Mouse (Mus musculus): ENCODE measurements around the gene Cst11.
"Not testable (repeated sequence)": the region's sequence is repeated elsewhere in the genome, so short reads cannot be mapped to it uniquely, and the experiment has no call there.

Gene Cst11

DNA sequence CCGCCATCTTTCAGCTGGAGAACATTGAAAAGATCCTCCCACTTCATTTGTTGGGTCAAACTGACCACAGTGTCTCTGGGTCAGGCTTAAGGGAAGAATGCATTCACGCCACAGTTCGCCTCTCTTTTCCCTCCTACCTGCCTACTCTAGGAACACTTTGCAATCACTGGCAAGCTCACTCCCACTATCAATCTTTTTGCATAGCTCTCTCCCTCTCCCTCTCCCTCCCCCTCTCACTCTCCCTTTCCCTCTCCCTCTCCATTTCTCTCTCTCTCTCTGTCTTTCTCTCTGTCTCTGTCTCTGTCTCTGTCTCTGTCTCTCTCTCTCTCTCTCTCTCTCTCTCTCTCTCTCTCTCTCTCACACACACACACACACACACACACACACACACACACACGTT, at the start of gene Cst11:
Gene Cst11 (minus strand): TSS at position 101 of the 400 bp plus-strand sequence.
- not testable (repeated sequence) for DNase-seq (ENCODE audit: low read depth, low spot score)

DNA sequence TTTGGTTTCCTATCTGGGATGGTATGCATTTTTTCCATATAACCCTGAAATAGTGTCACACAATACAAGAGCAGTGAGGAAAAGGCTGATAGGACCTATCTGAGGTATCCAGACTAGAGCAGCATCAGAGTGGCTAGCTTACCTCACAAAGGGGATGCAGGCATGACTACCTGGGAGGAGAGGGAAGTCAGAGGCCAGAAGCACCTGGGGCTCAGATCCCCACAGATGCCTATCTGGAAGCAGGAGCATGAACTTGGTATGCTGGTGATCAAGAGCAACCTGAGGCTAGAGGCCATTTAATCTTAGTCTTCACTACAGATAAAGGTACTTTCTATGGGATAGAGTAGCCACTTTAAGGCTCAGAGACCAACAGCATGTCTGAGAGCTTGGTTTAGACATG, 48.6 kb upstream of the Cst11 start, which contains the start of gene Cst13:
Gene Cst13 (plus strand): TSS at position 173 of the 400 bp plus-strand sequence.
- DNase-seq (ENCODE audit: low read depth, low spot score), result no peak

DNA sequence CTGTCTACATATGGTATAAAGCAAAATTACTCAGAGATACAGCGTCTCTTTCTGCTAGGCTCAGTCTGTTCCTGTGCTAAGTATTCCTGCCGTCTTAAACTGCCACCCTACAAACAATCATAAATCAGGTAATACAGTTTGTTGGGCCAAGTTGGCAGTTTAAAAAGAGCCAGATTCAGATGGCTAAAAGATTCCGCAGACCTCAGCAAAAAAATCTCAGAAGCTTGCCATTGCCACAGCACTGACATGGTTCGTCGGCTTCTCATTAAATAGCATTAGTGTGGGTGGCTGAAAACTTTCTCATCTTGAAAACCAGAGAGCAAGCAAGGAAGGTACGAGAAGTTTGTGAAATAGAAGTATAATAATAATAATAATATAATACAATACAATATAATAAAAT, 35.4 kb upstream of the Cst11 start:
- DNase-seq (ENCODE audit: low read depth, low spot score), result no peak

DNA sequence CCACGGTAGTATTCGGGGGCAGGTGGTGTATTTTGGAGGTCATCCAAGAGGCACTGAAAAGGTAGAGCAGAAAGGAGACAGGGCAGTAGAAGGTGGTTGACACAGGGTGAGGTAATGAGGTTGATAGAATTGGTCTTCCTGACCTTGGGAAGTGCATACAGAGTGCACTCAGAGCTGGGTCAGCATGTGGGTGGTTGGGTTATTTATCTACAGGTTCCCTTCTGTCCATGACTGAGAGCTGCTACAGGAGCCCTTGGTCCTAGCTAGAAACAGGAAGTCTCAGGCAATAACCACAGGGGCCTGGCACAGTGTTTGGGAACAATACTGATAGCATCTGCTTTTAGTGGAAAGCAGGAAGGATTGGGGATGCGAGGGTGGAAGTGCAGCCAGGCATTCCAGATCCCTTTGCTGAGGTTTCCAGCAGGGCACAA, 30.2 kb upstream of the Cst11 start:
- DNase-seq (ENCODE audit: low read depth, low spot score), result no peak

DNA sequence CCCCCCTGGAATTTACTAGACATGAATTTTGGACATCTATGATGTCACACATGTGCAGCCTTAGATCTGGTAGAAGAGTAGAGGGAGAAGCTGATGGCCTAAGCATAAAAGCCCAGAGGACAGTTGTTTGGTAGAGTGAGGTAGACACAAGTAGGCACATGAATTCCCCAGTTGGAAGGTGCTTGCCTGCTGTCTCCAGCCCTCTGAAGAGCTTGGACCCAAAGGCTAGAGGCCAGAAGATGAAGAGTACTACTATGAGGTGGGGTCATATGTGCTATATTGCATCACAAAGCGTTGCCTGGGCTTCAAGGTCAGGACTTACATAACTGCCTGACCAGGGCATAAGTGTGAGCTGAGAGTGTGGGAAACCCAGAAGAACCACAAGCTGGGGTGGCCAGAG, 27.2 kb upstream of the Cst11 start, which contains the start of gene Cst8:
Gene Cst8 (plus strand): TSS at position 301 of the 400 bp plus-strand sequence.
- DNase-seq (ENCODE audit: low read depth, low spot score), result no peak

DNA sequence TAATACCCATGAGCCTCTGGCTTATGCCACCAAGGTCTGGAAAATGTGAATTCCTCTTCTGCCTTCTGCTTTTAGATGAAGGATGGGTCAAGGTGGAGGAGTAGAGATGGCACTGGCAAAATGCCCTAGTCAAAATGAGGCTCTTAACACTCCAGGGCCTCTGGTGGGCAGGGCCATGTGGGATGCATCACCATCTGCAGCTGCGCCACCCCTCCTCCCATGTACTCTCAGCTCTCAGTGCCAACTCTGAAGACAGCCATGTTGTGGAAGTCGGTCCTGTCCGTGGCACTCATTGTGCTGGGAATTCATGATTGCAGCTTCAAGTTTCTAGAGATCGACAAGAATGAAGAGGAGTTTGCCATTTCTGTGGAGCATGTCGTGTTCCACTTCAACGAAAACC, 17.8 kb upstream of the Cst11 start, which contains the start of gene Cst12:
Gene Cst12 (plus strand): TSS at position 220 of the 400 bp plus-strand sequence.
- DNase-seq (ENCODE audit: low read depth, low spot score), result no peak

DNA sequence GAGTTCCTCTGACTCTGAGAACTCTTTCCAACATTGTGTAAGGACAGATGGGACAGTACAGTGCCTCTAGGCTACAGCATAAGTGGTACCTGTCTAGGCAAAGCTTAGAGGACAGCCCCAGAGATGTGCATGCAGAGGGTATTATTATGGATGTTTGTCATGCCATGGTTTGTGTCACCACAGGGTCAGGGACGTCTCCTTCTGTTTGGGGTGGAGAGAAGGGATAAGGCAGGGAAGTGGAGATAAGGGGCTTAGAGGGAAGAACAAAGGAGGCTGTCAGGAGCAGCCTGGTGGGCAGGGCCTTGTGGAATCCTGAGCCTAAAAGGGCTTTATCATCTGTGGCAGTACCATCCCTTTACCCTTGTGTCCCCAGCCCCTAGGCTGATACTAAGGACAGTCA, 10.4 kb upstream of the Cst11 start, which contains the start of gene 8030411F24Rik:
Gene 8030411F24Rik (plus strand): TSS at position 301 of the 400 bp plus-strand sequence.
- no peak for DNase-seq (ENCODE audit: low read depth, low spot score)

DNA sequence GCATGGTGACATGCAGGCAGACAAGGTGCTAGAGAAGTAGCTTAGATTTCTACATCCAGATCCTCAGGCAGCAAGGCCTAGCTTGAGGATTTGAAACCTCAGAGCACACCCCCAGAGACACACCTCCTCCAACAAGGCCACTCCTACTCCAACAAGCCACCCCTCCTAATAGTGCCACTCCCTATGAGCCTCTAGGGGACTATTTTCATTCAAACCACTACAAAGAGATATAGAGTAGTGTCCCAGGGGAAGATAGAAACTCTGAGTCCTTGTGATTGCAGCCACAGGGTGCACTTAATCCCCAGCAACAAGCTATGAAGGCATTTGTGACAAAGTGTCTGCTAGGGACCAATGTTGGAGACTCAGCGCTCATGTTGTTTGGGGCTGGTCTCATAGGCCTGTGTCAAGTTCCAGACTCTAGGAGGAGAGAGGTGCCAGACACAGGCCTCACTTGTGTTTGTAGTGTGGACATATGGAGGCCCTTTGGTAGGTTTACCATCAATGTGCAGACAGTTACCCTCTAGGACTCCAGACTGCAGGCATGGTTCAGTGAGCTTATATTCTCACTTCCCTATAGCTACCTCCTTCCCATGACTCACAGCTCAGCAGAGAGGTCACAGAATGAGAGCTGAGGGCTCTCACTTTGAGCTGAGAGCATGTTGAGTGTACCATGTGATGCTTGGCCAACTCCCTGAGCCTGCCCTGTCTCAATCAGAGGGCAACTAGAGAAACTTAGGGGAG, 7.5 kb downstream of the Cst11 start:
- DNase-seq (ENCODE audit: low read depth, low spot score), result no peak

DNA sequence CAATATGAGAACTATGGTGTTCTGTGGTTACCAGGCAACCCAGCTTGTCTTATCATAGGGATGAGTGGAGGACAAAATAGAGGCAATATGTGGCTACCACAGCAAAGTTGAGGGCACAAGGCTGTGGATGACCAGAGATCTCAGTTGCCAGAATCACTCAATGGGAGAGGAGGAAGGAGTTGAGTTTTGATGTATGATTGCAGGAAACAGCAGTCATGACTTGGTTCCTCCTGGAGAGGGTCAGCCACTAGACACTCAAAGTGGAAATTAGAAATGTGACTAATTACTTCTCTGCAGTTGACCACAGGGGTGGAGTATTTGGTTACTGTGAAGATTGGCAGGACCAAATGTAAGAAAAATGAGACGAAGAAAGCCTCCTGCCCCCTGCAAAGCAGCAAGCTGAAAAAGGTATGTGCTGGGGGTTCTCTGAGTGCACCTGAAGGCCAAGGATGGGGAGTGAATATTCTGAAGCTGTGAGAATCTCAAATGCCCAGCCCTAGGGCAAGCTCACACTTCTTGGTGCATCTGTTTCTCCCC, 16.9 kb downstream of the Cst11 start:
- no peak for DNase-seq (ENCODE audit: low read depth, low spot score)

DNA sequence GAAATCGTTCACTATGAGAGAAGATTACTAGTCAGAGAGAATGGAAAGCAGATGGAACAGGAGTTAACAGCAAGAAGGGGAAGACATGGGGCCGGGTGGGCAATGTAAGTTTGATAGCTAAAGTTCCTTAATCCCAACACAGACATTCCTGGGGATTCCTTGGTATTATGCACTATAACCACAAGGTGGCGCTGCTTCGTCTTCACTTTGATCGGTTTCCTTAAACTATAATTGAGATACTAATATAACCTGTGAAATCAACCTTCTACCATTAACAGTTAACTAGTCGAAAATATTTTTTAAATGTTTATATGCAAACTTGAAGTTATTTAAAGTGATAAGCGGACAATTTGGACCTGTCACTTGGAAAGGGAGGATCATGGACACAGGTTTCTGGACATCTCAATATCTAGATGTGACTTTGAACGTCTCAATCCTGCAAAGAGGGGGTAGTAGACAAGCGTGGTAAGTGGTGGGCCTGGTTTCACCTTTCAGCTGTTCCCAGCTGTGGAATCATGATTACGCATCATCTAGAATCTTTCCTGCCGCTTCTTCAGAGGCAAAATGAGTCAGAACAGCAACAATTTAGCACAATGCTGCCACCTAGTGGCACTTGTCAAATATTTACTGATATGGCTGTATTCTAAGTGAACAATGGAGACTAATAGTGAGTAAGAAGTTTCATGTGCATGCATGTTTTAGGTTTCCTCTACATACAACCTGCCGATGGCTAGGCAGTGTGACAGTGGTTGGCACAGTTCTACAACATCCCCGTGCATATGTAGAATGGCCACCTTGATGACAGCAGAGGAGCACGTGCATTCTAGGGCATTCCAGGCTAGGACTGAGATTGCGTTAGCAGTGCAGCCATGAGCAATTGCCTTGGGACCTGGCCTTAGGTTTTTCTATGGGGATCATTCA, 19.1 kb downstream of the Cst11 start:
- peak; percentile 53 for DNase-seq (ENCODE audit: low read depth, low spot score)

DNA sequence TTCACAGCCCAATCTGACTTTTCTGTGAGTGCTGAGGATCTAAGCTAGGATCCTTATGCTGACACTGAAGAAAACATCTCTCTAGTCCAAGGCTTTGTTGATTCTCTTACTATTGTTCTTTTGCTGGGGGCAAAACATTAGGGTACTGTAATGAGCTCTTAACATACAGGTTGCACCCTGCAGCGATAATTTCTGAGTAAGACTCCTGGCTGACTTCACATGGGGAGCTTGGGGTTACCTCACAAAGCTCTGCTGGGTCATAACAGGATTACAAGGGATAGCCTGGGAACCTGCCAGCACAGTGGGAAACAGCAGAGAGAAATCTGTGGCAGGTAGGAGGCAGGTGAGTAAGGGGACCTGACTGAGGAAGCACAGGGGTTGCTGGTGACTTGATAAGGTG, 21.2 kb downstream of the Cst11 start, which contains the start of gene Cstl1:
Gene Cstl1 (plus strand): TSS at position 301 of the 400 bp plus-strand sequence.
- no peak for DNase-seq (ENCODE audit: low read depth, low spot score)

DNA sequence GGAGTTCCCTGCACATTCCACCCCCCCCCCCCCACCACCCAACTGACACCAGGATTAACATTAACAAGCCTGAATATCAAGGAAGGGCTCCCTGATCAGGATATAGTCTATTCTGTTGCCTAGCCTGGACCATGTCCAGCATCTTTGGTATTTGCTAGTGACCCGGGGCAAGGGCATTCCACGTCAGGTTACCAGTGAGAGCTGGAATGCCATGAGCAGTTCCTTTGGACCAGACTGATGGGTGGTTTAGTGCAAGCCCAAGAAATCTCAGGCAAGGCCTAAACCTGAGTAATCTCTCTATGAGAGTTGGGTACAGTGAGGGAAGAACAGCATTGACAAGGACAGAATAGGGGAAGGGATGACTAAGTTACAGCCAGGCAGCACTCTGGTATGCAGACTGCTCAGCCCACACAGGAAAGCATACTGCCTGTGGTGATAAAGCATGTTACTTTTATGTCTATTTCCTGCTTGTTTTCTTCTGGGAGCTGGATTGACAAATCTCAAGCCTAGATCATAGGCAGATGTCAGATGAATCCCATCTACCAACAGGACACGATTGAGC, 27.4 kb downstream of the Cst11 start:
- no peak for DNase-seq (ENCODE audit: low read depth, low spot score)

DNA sequence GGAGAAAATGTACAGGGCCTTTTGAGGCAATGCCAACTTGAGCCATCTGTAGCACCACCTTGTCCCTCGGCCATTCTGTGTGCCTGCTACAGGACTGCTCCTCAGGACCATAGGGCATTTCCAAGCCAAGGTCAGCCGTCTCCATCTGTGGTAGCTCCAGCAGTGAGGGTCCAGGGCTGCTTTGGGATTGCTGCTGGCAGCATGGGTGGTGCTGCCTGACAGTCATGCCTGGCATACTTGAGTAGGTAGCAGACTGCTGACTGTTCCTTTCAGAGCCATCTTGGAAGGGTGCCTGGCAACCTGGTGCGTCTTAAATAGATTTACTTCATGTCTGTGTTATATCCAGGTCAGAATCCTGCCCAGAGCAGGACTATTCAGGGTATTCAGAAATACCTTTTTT, 28.3 kb downstream of the Cst11 start:
- no peak for DNase-seq (ENCODE audit: low read depth, low spot score)

DNA sequence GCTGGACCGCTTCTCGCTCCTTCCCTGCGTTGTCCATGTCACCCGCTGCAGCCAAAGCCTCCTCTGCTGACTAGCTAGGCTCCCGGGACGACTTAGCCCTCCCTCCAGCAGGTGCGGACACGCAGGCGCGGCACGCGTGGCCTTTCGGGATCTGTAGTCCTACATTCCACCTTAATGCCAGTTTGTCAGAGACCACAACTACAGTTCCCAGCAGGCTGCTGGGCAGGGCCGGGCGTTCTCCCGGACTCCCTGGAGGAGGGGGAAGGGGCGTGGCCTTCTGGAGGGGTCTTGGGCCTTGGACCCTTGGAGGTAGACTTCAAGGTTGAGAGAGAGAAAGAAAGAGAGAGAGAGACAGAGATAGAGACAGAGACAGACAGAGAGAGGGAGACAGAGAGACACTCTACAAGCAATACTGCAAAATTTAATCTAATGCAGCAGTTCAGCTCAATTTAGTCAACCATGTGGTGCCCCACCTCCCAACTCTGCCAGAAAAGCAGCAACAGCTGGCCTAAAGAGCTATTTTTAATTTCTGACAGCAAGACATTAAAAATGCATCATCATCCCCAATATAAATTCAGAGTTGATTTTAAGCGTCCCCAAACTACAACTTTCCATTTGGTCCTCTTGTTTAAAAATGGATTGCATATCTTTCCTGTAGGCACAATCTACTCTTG, 38.8 kb downstream of the Cst11 start, which contains the start of gene Napb:
Gene Napb (minus strand): TSS at position 141 of the 674 bp plus-strand sequence.
- peak; percentile 81 for DNase-seq (ENCODE audit: low read depth, low spot score)

DNA sequence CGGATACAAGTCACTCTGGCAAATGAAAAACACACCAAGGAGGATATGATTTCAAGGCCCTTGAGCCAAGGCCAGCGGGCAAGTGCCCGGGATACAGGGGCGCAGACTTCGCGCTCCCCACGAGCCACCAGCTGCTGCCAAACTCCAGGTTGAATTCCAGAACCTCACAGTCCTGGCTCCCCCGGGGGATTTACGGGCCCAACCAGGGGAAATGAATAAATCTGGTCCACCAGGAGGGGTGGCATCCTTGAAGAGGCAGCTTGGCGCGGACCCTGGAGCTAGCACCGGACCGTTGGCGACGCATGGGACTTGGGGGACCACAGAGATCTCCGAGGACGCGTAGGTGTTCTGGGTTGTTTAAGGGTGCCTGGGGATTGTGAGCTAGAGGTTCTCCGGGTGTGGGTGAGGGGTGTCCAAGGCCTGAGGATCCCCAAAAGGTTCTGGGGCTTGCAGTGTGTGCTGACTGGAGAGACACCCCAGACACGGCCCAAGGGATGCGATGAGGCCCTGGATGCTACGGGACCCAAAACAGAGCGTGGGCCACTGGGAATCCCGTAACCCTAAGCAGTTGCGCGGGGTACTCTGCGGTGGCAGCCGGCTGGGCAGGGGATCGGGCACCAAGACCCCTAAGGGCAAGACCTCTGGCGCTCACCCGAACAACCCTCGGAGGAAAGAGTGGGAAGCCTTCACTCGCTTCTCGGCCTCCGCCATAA, 39.5 kb downstream of the Cst11 start:
- DNase-seq (ENCODE audit: low read depth, low spot score), result no peak

DNA sequence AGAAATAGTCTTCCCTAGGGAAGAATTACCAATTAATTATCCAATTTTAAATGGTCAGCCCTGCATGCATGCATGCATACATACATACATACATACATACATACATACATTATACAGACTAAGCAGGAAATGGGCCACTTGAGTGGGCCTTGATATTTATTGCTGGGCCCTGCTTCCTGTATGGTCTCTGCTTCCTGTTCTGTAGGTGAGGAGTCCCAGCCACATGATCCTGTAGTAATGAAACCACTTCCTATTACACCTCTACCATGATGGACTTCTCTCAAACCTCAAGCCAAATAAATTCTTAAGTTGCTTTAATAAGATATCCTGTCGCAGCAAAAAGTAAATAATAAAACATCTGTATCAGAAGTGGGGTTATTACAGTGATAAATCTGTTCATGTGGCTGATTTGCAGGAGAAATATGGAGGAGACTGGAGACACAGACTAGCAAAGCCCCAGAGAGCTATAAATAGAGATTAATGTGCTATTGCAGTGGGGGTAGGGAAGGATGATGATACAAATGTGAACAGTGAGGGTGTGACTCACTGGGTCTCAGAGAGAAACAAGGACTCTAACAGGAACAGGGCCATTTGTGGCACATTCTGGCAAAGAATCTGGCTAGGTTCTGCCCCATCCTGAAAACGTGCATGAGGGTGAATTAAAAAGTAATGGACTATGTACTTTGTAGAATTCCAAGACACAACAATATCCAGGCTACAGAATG, 51.9 kb downstream of the Cst11 start:
- DNase-seq (ENCODE audit: low read depth, low spot score), result no peak
